Mouse (Mus musculus) forebrain, embryonic 15.5 days (tissue): ENCODE measurements around the gene Cflar. TPM values are rescaled to one million over a fixed set of nuclear protein-coding genes. Genes with fewer than 3 reads are reported as not detected.
"Not testable (repeated sequence)": the region's sequence is repeated elsewhere in the genome, so short reads cannot be mapped to it uniquely, and the experiment has no call there.

Source experiments
- ATAC-seq: fragments of 200-750 bp; cut with Nextera tagmentation; replicated peaks from 2 replicates; pipeline ENCODE4 v1.8.0; 2017; ENCODE audit warnings: mild to moderate bottlenecking, moderate TSS enrichment, moderate library complexity
- H3K27ac ChIP-seq: fragments of 300-500 bp; sonication (generic); replicated peaks from 2 replicates; pipeline ENCODE4 v1.5.1; 2015; ENCODE audit warnings: mild to moderate bottlenecking, inconsistent platforms
- H3K27me3 ChIP-seq: fragments of 300-500 bp; sonication (generic); 2 replicates; pipeline ENCODE4 v1.6.1; 2015; ENCODE audit warnings: inconsistent platforms
- H3K36me3 ChIP-seq: fragments of 300-500 bp; sonication (generic); 2 replicates; pipeline ENCODE4 v1.6.1; 2015; ENCODE audit warnings: mild to moderate bottlenecking, inconsistent platforms
- H3K4me1 ChIP-seq: fragments of 300-500 bp; sonication (generic); 2 replicates; pipeline ENCODE4 v1.6.1; 2015; ENCODE audit warnings: inconsistent platforms
- H3K4me2 ChIP-seq: fragments of 300-500 bp; sonication (generic); replicated peaks from 2 replicates; pipeline ENCODE4 v1.6.1; 2015; ENCODE audit warnings: mild to moderate bottlenecking, inconsistent platforms
- H3K4me3 ChIP-seq: fragments of 300-500 bp; sonication (generic); 2 replicates; pipeline ENCODE4 v1.5.1; 2015; ENCODE audit warnings: mild to moderate bottlenecking, inconsistent platforms
- H3K9ac ChIP-seq: fragments of 300-500 bp; sonication (generic); replicated peaks from 2 replicates; pipeline ENCODE4 v1.6.1; 2015; ENCODE audit warnings: mild to moderate bottlenecking, inconsistent platforms
- H3K9me3 ChIP-seq: fragments of 300-500 bp; sonication (generic); 2 replicates; pipeline ENCODE4 v1.6.1; 2016; ENCODE audit warnings: inconsistent platforms
- WGBS: fragments of 180-500 bp; shearing (Covaris S2); methylation state at CpG from one replicate; pipeline ENCODE4 v1.1.7; 2015; ENCODE audit warnings: mixed read lengths; 5-methylcytosine and 5-hydroxymethylcytosine counted together
- polyA plus RNA-seq: library from polyadenylated mRNA; unstranded; fragments of >200 nt; fragmentation: Nextera tagmentation; extraction: Ambion mirVana; gene quantifications from 2 replicates; pipeline ENCODE4 v1.2.1, GENCODE M21; 2015

Cflar gene
- polyA plus RNA-seq, 1 experiment from 2014 or later = 18.9 TPM

GRCm38 (mm10) chr1:58739529-58739928 lies 28.2 kb downstream of the Cflar start:
- Histone ChIP-seq H3K4me2 (no peak overlapping the region), H3K27ac (peak overlapping the region; percentile 61), H3K27me3 (no peaks in the 10 kb centered on the region), H3K9me3 (no peaks in the 10 kb centered on the region), H3K9ac (no peak overlapping the region), H3K36me3 (peaks cover 4% of the 10 kb centered on the region; the same call in 1 of the 2 replicates), H3K4me1 (peaks cover 8% of the 10 kb centered on the region; the same call in 1 of the 2 replicates), H3K4me3 (no peak overlapping the region)
- 65% methylated on average over 7 of the region's 7 CpGs for WGBS
- ATAC-seq = peak; percentile 92

DNA sequence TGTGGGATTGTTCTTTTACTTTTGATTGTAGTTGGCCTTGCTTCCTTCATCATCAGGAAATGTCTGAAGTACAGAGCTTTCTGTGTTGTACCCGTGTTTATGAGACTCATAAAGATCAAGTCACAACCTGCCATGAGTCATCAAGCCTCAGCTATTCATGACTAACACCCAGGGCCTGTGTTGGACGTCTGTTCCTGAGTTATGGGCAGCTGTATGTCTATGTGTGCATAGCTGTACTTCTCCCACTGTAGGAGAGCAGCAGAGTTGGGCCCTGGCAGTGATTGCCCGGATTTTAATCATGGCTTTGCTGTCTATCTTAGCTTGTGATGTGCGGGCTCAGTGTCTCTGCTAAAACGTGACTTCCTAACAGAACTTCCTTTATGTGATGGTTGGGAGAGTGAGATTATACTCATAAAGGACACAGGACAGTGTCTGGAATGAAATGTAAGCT lies 31.3 kb downstream of the Cflar start:
- Histone ChIP-seq H3K4me3 (no peak overlapping the region), H3K4me1 (peaks cover 4% of the 10 kb centered on the region; the same call in 1 of the 2 replicates), H3K27ac (no peak overlapping the region), H3K9me3 (no peaks in the 10 kb centered on the region), H3K36me3 (peaks cover 4% of the 10 kb centered on the region; the same call in 1 of the 2 replicates), H3K9ac (no peak overlapping the region), H3K4me2 (no peak overlapping the region), H3K27me3 (no peaks in the 10 kb centered on the region)
- WGBS = 84% methylated on average over 5 of the region's 5 CpGs
- no peak for ATAC-seq

GRCm38 (mm10) chr1:58743252-58743651 lies 31.9 kb downstream of the Cflar start:
- no peak overlapping the region for H3K27ac ChIP-seq
- H3K36me3 ChIP-seq = peaks cover 4% of the 10 kb centered on the region; the same call in 1 of the 2 replicates
- H3K27me3 ChIP-seq = no peaks in the 10 kb centered on the region
- no peaks in the 10 kb centered on the region for H3K9me3 ChIP-seq
- H3K4me2 ChIP-seq = no peak overlapping the region
- H3K9ac ChIP-seq = no peak overlapping the region
- peaks cover 4% of the 10 kb centered on the region; the same call in 1 of the 2 replicates for H3K4me1 ChIP-seq
- no peak for ATAC-seq
- H3K4me3 ChIP-seq = no peak overlapping the region
- 90% methylated on average over 6 of the region's 6 CpGs for WGBS

DNA sequence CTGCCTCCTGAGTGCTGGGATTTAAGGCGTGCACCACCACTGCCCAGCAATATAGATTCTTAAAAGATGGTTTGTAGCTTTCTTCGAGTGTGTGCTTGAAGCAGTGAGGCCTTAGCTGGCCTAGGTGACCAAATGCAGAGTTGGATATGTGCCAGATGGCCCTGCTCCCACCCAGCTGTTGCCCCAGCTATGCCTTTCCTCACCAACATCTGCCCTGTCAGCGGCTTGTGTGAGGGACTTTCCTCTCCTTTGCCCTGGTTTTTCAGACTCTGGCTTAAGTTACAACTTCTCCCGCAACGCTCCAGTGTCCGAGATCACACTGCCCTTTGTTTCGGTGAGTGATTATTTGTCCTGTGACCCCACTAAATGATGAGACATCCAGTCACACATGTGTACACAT lies 33.3 kb downstream of the Cflar start:
- ATAC-seq = no peak
- H3K9me3 ChIP-seq = no peaks in the 10 kb centered on the region
- H3K4me3 ChIP-seq = no peak overlapping the region
- H3K4me2 ChIP-seq = no peak overlapping the region
- peaks cover 4% of the 10 kb centered on the region; the same call in 1 of the 2 replicates for H3K4me1 ChIP-seq
- H3K9ac ChIP-seq = no peak overlapping the region
- no peaks in the 10 kb centered on the region for H3K27me3 ChIP-seq
- no peak overlapping the region for H3K27ac ChIP-seq
- peaks cover 8% of the 10 kb centered on the region; the same call in 1 of the 2 replicates for H3K36me3 ChIP-seq
- 93% methylated on average over 7 of the region's 7 CpGs for WGBS

DNA sequence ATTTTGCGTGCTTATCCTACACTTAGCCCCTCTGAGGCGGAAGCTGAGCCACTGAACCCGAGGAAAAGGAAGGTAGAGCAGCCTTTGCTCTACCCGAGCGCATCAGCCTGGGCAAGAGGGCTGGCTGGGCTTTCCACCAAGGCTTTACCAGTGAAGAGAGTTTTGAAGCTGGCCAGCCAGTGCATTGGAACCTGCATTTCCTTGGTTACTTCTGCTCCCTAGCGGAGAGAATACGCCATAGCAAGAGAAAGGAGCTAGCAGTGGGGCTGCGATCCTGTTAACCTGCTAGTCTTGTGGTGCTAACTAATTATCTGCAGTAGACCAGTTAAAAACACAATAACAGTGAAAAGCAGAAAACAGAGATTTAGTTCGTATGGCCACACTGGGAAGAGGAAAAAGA lies 35.6 kb downstream of the Cflar start:
- Histone ChIP-seq H3K4me3 (no peak overlapping the region), H3K9me3 (no peaks in the 10 kb centered on the region), H3K27me3 (no peaks in the 10 kb centered on the region), H3K36me3 (peaks cover 8% of the 10 kb centered on the region; the same call in 1 of the 2 replicates), H3K27ac (no peak overlapping the region), H3K4me1 (no peaks in the 10 kb centered on the region), H3K9ac (no peak overlapping the region), H3K4me2 (no peak overlapping the region)
- ATAC-seq = no peak
- 70% methylated on average over 9 of the region's 9 CpGs for WGBS

DNA sequence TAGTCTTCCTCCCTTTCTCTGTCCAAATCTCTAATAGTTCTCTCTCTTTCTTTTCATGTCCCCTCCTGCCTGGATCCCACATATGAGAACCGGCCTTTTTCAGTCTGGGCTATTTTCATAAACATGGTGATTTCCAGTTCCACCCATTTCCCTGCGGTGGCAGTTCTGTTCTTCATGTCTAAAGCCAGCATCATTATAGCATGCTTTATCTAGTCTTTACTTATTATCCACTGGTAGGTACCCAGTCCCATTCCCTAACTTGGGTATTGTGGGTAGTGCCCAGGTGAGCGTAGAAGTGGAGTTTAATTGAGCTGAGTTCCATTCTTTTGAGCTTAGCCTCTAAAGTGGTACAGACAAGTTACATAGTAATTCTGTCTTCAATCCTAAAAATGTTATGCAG lies 48.1 kb downstream of the Cflar start:
- no peaks in the 10 kb centered on the region for H3K4me1 ChIP-seq
- H3K9ac ChIP-seq = no peak overlapping the region
- H3K27me3 ChIP-seq = no peaks in the 10 kb centered on the region
- 96% methylated on average over 3 of the region's 3 CpGs for WGBS
- H3K4me2 ChIP-seq = no peak overlapping the region
- ATAC-seq = no peak
- H3K36me3 ChIP-seq = 0 out of 2 replicates have a peak, but pooled peaks cover 3% of the 10 kb centered on the region
- H3K4me3 ChIP-seq = no peak overlapping the region
- no peaks in the 10 kb centered on the region for H3K9me3 ChIP-seq
- no peak overlapping the region for H3K27ac ChIP-seq

DNA sequence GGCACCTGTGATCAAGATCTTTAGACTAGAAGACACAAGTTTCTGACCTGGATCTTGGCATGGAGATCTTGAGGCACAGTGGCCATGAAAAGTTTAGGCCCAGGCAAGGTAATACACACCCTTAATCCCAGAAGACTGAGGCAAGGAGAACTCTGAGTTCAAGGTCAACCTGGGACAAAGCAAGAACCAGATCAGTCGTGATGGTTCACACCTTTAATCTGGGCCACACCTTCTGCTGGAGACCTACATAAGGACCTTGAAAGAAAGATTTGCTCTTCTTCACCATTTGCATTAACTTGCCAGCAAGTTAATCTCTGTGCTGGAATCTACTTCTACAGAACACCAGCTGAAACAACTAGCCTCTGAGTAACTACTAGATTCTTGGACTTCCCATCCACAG lies 49.3 kb downstream of the Cflar start:
- no peaks in the 10 kb centered on the region for H3K9me3 ChIP-seq
- no peak for ATAC-seq
- no peaks in the 10 kb centered on the region for H3K27me3 ChIP-seq
- H3K4me1 ChIP-seq = no peaks in the 10 kb centered on the region
- no peaks in the 10 kb centered on the region for H3K36me3 ChIP-seq
- no peak overlapping the region for H3K4me3 ChIP-seq
- 88% methylated on average over 1 of the region's 1 CpGs for WGBS
- no peak overlapping the region for H3K27ac ChIP-seq
- no peak overlapping the region for H3K9ac ChIP-seq
- no peak overlapping the region for H3K4me2 ChIP-seq

GRCm38 (mm10) chr1:58761391-58762275 lies 50.3 kb downstream of the Cflar start:
- not testable (repeated sequence) for H3K4me2 ChIP-seq, ATAC-seq, H3K4me1 ChIP-seq, H3K27me3 ChIP-seq, H3K9me3 ChIP-seq, H3K36me3 ChIP-seq, H3K9ac ChIP-seq, H3K27ac ChIP-seq, H3K4me3 ChIP-seq
- WGBS = 55% methylated on average over 5 of the region's 5 CpGs

DNA sequence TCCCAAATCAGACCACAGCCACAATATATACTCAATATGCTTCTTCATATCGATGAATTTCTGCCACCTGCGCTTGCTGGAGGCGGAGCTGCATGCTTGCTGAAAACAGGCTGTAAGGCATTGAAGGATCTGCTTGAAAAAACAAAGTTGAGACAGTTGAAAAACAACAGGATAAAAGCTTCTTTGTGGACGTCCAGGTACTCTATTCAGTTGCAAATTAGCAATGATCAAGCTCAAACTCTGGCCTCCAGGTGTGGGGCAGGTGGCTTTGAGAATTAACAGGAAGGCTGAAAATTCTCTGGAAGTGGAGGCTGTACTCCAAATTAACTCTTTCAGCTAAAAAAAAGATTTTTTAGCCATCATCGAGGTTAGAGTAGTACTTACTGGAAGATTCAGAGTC lies 51.3 kb downstream of the Cflar start:
- H3K9ac ChIP-seq = no peak overlapping the region
- H3K4me1 ChIP-seq = no peaks in the 10 kb centered on the region
- H3K9me3 ChIP-seq = no peaks in the 10 kb centered on the region
- no peaks in the 10 kb centered on the region for H3K36me3 ChIP-seq
- no peak overlapping the region for H3K4me2 ChIP-seq
- no peak overlapping the region for H3K4me3 ChIP-seq
- WGBS = 71% methylated on average over 5 of the region's 5 CpGs
- H3K27me3 ChIP-seq = no peaks in the 10 kb centered on the region
- no peak for ATAC-seq
- no peak overlapping the region for H3K27ac ChIP-seq

- ATAC-seq, H3K4me2 ChIP-seq: not testable (repeated sequence)
- 84% methylated on average over 4 of the region's 4 CpGs for WGBS
Observed at GRCm38 (mm10) chr1:58766446-58766845, 55.1 kb downstream of the Cflar start.

DNA sequence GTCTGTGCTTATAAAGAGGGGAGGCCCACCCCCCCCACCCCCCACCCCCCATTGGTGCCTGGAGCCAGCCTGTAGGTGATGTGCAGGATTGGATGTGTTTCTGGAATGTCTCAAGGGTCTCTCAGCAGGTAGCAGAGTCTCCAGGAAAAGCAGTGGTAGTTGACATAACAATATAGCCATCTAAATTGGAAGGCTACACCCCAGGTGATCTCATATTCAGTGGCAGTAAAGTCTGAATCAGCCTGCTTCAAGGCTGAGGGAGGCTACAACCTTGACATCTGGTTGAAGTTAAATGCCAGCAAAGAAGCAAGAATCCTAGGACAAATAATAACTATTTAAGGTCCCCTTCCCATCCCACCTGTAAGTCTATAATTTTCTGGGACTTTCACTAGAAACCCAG lies 57.8 kb downstream of the Cflar start:
- Histone ChIP-seq H3K27ac (no peak overlapping the region), H3K4me3 (no peak overlapping the region), H3K9ac (no peak overlapping the region), H3K4me1 (no peaks in the 10 kb centered on the region), H3K4me2 (no peak overlapping the region), H3K9me3 (no peaks in the 10 kb centered on the region), H3K27me3 (no peaks in the 10 kb centered on the region), H3K36me3 (no peaks in the 10 kb centered on the region)
- ATAC-seq = no peak

More at GRCm38 (mm10) chr1:58766446-58766845, 55.1 kb downstream of the Cflar start:
- not testable (repeated sequence) for H3K36me3 ChIP-seq, H3K27ac ChIP-seq, H3K27me3 ChIP-seq, H3K9ac ChIP-seq, H3K9me3 ChIP-seq, H3K4me1 ChIP-seq, H3K4me3 ChIP-seq

GRCm38 (mm10) chr1:58769701-58770100 lies 58.4 kb downstream of the Cflar start:
- no peak overlapping the region for H3K27ac ChIP-seq
- no peak overlapping the region for H3K9ac ChIP-seq
- 60% methylated on average over 9 of the region's 9 CpGs for WGBS
- no peaks in the 10 kb centered on the region for H3K9me3 ChIP-seq
- no peaks in the 10 kb centered on the region for H3K4me1 ChIP-seq
- H3K27me3 ChIP-seq = no peaks in the 10 kb centered on the region
- H3K36me3 ChIP-seq = no peaks in the 10 kb centered on the region
- H3K4me3 ChIP-seq = no peak overlapping the region
- no peak overlapping the region for H3K4me2 ChIP-seq
- ATAC-seq = no peak
